Mouse (Mus musculus): ENCODE results near the gene Rad51d.

- TF ChIP-seq CTCF (IDR thresholded peaks at IDR 0.05; ENCODE audit: low read depth) = 0 out of 2 replicates have a peak, but pooled peaks have one; percentile 3
- TF ChIP-seq EP300 (IDR thresholded peaks at IDR 0.05; ENCODE audit: low read depth) = no peak
Measured at GRCm38 (mm10) chr11:82889524-82890341, 681 bp downstream of the Rad51d start.

Data from liver, embryonic 14.5 days (tissue).